Mouse (Mus musculus): ENCODE measurements around the gene Cfap97d1. TPM values are rescaled to one million over a fixed set of nuclear protein-coding genes. Genes with fewer than 3 reads are reported as not detected.
A peak's percentile ranks its signal among the peaks of the same experiment; 100 is the strongest.
"Not testable (repeated sequence)": the region's sequence is repeated elsewhere in the genome, so short reads cannot be mapped to it uniquely, and the experiment has no call there.

Gene Cfap97d1
- polyA plus RNA-seq, 1 experiment from 2014 or later: not detected

GRCm38 (mm10) chr11:101974181-101974580, 9.9 kb upstream of the Cfap97d1 start:
- Histone ChIP-seq H3K27me3 (0 out of 2 replicates have a peak, but pooled peaks cover 6% of the 10 kb centered on the region), H3K27ac (no peak overlapping the region), H3K36me3 (no peaks in the 10 kb centered on the region), H3K4me2 (no peak overlapping the region), H3K9ac (replicated peaks) (no peak overlapping the region), H3K4me1 (replicated peaks) (peaks cover 17% of the 10 kb centered on the region), H3K9me3 (no peaks in the 10 kb centered on the region), H3K4me3 (replicated peaks) (no peak overlapping the region)
- 30% methylated on average over 6 of the region's 6 CpGs for WGBS
- no peak for ATAC-seq (ENCODE audit: insufficient number of reproducible peaks, insufficient read depth, low FRiP score, low TSS enrichment, low read depth)

GRCm38 (mm10) chr11:101974923-101975322, 9.2 kb upstream of the Cfap97d1 start:
- H3K9ac ChIP-seq (replicated peaks): no peak overlapping the region
- no peak overlapping the region for H3K27ac ChIP-seq
- H3K9me3 ChIP-seq: no peaks in the 10 kb centered on the region
- WGBS: 49% methylated on average over 9 of the region's 9 CpGs
- H3K4me1 ChIP-seq (replicated peaks): peaks cover 17% of the 10 kb centered on the region
- H3K36me3 ChIP-seq: no peaks in the 10 kb centered on the region
- no peak overlapping the region for H3K4me3 ChIP-seq (replicated peaks)
- H3K4me2 ChIP-seq: no peak overlapping the region
- 0 out of 2 replicates have a peak, but pooled peaks cover 6% of the 10 kb centered on the region for H3K27me3 ChIP-seq
- no peak for ATAC-seq (ENCODE audit: insufficient number of reproducible peaks, insufficient read depth, low FRiP score, low TSS enrichment, low read depth)

GRCm38 (mm10) chr11:101976949-101977348, 7.1 kb upstream of the Cfap97d1 start:
- no peak overlapping the region for H3K4me3 ChIP-seq (replicated peaks)
- no peak overlapping the region for H3K9ac ChIP-seq (replicated peaks)
- peaks cover 17% of the 10 kb centered on the region for H3K4me1 ChIP-seq (replicated peaks)
- 92% methylated on average over 7 of the region's 7 CpGs for WGBS
- no peaks in the 10 kb centered on the region for H3K36me3 ChIP-seq
- H3K27me3 ChIP-seq: 0 out of 2 replicates have a peak, but pooled peaks cover 3% of the 10 kb centered on the region
- no peak overlapping the region for H3K27ac ChIP-seq
- no peak overlapping the region for H3K4me2 ChIP-seq
- ATAC-seq (ENCODE audit: insufficient number of reproducible peaks, insufficient read depth, low FRiP score, low TSS enrichment, low read depth): no peak
- no peaks in the 10 kb centered on the region for H3K9me3 ChIP-seq

- 80% methylated on average over 5 of the region's 5 CpGs for WGBS
- Histone ChIP-seq H3K27ac (no peak overlapping the region), H3K4me2 (no peak overlapping the region), H3K4me3 (replicated peaks) (no peak overlapping the region), H3K4me1 (replicated peaks) (peaks cover 14% of the 10 kb centered on the region), H3K9me3 (no peaks in the 10 kb centered on the region), H3K36me3 (no peaks in the 10 kb centered on the region), H3K9ac (replicated peaks) (no peak overlapping the region), H3K27me3 (0 out of 2 replicates have a peak, but pooled peaks cover 3% of the 10 kb centered on the region)
- no peak for ATAC-seq (ENCODE audit: insufficient number of reproducible peaks, insufficient read depth, low FRiP score, low TSS enrichment, low read depth)
Measured at GRCm38 (mm10) chr11:101979140-101979539, 4.9 kb upstream of the Cfap97d1 start.

GRCm38 (mm10) chr11:101980603-101981157, 3.4 kb upstream of the Cfap97d1 start:
- no peak overlapping the region for H3K4me3 ChIP-seq (replicated peaks)
- no peak for ATAC-seq (ENCODE audit: insufficient number of reproducible peaks, insufficient read depth, low FRiP score, low TSS enrichment, low read depth)
- no peak overlapping the region for H3K9ac ChIP-seq (replicated peaks)
- no peaks in the 10 kb centered on the region for H3K36me3 ChIP-seq
- WGBS: 79% methylated on average over 9 of the region's 9 CpGs
- H3K27me3 ChIP-seq: peaks cover 10% of the 10 kb centered on the region; the same call in 1 of the 2 replicates
- no peaks in the 10 kb centered on the region for H3K9me3 ChIP-seq
- H3K4me1 ChIP-seq (replicated peaks): peaks cover 21% of the 10 kb centered on the region
- no peak overlapping the region for H3K27ac ChIP-seq
- H3K4me2 ChIP-seq: no peak overlapping the region

- WGBS: 77% methylated on average over 12 of the region's 12 CpGs
Measured at GRCm38 (mm10) chr11:101981850-101982249, 2.2 kb upstream of the Cfap97d1 start.

GRCm38 (mm10) chr11:101982981-101983411, 1.1 kb upstream of the Cfap97d1 start:
- no peak overlapping the region for H3K4me3 ChIP-seq (replicated peaks)
- ATAC-seq (ENCODE audit: insufficient number of reproducible peaks, insufficient read depth, low FRiP score, low TSS enrichment, low read depth): no peak
- H3K27ac ChIP-seq: no peak overlapping the region
- peaks cover 14% of the 10 kb centered on the region for H3K27me3 ChIP-seq
- 51% methylated on average over 6 of the region's 6 CpGs for WGBS
- peaks cover 23% of the 10 kb centered on the region for H3K4me1 ChIP-seq (replicated peaks)
- peak overlapping the region; percentile 100 for H3K4me2 ChIP-seq
- no peak overlapping the region for H3K9ac ChIP-seq (replicated peaks)
- no peaks in the 10 kb centered on the region for H3K9me3 ChIP-seq
- H3K36me3 ChIP-seq: no peaks in the 10 kb centered on the region

More at GRCm38 (mm10) chr11:101981850-101982249, 2.2 kb upstream of the Cfap97d1 start:
- Histone ChIP-seq H3K4me1 (replicated peaks) (peaks cover 23% of the 10 kb centered on the region), H3K9ac (replicated peaks) (no peak overlapping the region), H3K9me3 (no peaks in the 10 kb centered on the region), H3K4me2 (no peak overlapping the region), H3K27ac (no peak overlapping the region), H3K27me3 (peaks cover 10% of the 10 kb centered on the region; the same call in 1 of the 2 replicates), H3K4me3 (replicated peaks) (no peak overlapping the region), H3K36me3 (no peaks in the 10 kb centered on the region)
- ATAC-seq (ENCODE audit: insufficient number of reproducible peaks, insufficient read depth, low FRiP score, low TSS enrichment, low read depth): no peak

GRCm38 (mm10) chr11:101983431-101983921, 603 bp upstream of the Cfap97d1 start:
- H3K27ac ChIP-seq: no peak overlapping the region

GRCm38 (mm10) chr11:101985450-101985849, 1.4 kb downstream of the Cfap97d1 start:
- Histone ChIP-seq H3K4me2 (peak overlapping the region; percentile 100; the same call in 1 of the 2 replicates), H3K4me1 (replicated peaks) (peaks cover 23% of the 10 kb centered on the region), H3K27me3 (peaks cover 13% of the 10 kb centered on the region)
- not testable (repeated sequence) for H3K9ac ChIP-seq (replicated peaks); H3K27ac ChIP-seq; H3K36me3 ChIP-seq; ATAC-seq (ENCODE audit: insufficient number of reproducible peaks, insufficient read depth, low FRiP score, low TSS enrichment, low read depth); H3K9me3 ChIP-seq; H3K4me3 ChIP-seq (replicated peaks)
- 68% methylated on average over 6 of the region's 6 CpGs for WGBS

More at GRCm38 (mm10) chr11:101983431-101983921, 603 bp upstream of the Cfap97d1 start:
- ATAC-seq (ENCODE audit: insufficient number of reproducible peaks, insufficient read depth, low FRiP score, low TSS enrichment, low read depth): no peak; the same call in 1 of the 2 replicates
- H3K27me3 ChIP-seq: peaks cover 14% of the 10 kb centered on the region
- H3K9me3 ChIP-seq: no peaks in the 10 kb centered on the region
- 75% methylated on average over 10 of the region's 10 CpGs for WGBS
- no peak overlapping the region for H3K9ac ChIP-seq (replicated peaks)
- no peaks in the 10 kb centered on the region for H3K36me3 ChIP-seq
- H3K4me2 ChIP-seq: peak overlapping the region; percentile 100
- peaks cover 23% of the 10 kb centered on the region for H3K4me1 ChIP-seq (replicated peaks)
- no peak overlapping the region for H3K4me3 ChIP-seq (replicated peaks)

GRCm38 (mm10) chr11:101985990-101986389, 1.9 kb downstream of the Cfap97d1 start:
- no peak for ATAC-seq (ENCODE audit: insufficient number of reproducible peaks, insufficient read depth, low FRiP score, low TSS enrichment, low read depth)
- 9% methylated on average over 10 of the region's 10 CpGs for WGBS

GRCm38 (mm10) chr11:101986913-101987312, 2.8 kb downstream of the Cfap97d1 start, which contains the start of gene Dusp3:
TSS of gene Dusp3 (minus strand) at chr11:101987013.
- Histone ChIP-seq H3K4me2 (no peak within 1 kb of the TSS; the same call in 1 of the 2 replicates), H3K9ac (replicated peaks) (no peak within 1 kb of the TSS), H3K27me3 (peaks cover 13% of the 10 kb centered on the region), H3K27ac (no peak within 1 kb of the TSS), H3K9me3 (no peaks in the 10 kb centered on the region), H3K36me3 (no peaks in the 10 kb centered on the region), H3K4me3 (replicated peaks) (no peak within 1 kb of the TSS), H3K4me1 (replicated peaks) (peaks cover 23% of the 10 kb centered on the region)
- no peak for ATAC-seq (ENCODE audit: insufficient number of reproducible peaks, insufficient read depth, low FRiP score, low TSS enrichment, low read depth)
- 88% methylated on average over 3 of the region's 3 CpGs for WGBS

More at GRCm38 (mm10) chr11:101985990-101986389, 1.9 kb downstream of the Cfap97d1 start:
- Histone ChIP-seq H3K9me3 (no peaks in the 10 kb centered on the region), H3K4me3 (replicated peaks) (no peak overlapping the region), H3K36me3 (no peaks in the 10 kb centered on the region), H3K4me2 (no peak overlapping the region; the same call in 1 of the 2 replicates), H3K9ac (replicated peaks) (no peak overlapping the region), H3K27ac (no peak overlapping the region), H3K27me3 (peaks cover 13% of the 10 kb centered on the region), H3K4me1 (replicated peaks) (peaks cover 23% of the 10 kb centered on the region)

Measured in limb, embryonic 12.5 days (tissue).